Mouse (Mus musculus): Measurements from ENCODE around the gene Olfr1434.
"Not testable (repeated sequence)": the region's sequence is repeated elsewhere in the genome, so short reads cannot be mapped to it uniquely, and the experiment has no call there.

Olfr1434 gene

GRCm38 (mm10) chr19:12279554-12279953 lies at the start of gene Olfr1434:
Gene Olfr1434, plus strand, starts transcription at chr19:12279854.
- in situ Hi-C loops (cut with MboI, MseI), result no loop called here

DNA sequence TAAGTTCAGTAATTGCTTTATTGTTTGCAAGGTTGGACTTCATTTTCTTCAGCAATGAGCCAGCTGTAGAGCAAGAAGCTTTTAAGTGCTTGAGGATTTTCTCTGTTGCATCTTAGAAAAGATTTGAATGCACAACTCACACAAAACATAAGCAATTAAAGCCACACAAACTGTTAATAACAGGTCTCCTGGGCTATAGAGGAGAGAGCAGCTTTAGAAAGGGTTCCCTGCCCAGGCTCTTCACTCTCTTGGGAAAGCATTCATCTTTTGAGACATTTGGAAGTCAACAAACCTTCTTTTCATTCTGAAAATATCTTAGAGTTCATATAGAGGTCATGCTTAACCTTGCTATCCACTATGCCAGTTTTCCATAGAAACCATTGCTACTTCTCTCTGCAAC lies 47.2 kb upstream of the Olfr1434 start, which contains the start of gene Olfr1432:
Olfr1432 (minus strand) TSS at position 101 of the 400 bp plus-strand sequence.
- in situ Hi-C loops (cut with MboI, MseI), result loop anchor here (5.0 kb wide), 1 partner anchor 60 kb away; the partner anchor contains the start of gene Olfr1555-ps1

DNA sequence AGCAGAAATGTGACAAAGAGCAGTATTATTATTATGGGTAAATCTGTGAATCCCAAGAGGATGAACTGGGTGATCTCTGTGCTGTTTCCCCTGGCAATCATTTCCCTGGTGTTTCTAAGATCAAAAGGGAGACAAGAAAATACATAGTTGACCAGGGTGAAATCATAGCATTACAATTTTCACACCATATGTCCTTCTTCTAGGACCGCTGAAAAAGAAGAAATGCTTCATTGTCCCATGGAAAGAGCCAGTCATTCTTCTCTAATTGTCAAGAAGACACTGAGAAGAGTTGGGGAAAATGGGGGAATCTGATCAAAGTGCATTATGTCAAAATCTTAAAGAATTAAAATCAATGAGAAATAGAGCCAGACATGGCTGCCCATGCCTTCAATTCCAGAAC lies 38.1 kb upstream of the Olfr1434 start, which contains the start of gene Olfr262:
Olfr262 (minus strand) TSS at position 101 of the 400 bp plus-strand sequence.
- in situ Hi-C loops (cut with MboI, MseI), result no loop called here

DNA sequence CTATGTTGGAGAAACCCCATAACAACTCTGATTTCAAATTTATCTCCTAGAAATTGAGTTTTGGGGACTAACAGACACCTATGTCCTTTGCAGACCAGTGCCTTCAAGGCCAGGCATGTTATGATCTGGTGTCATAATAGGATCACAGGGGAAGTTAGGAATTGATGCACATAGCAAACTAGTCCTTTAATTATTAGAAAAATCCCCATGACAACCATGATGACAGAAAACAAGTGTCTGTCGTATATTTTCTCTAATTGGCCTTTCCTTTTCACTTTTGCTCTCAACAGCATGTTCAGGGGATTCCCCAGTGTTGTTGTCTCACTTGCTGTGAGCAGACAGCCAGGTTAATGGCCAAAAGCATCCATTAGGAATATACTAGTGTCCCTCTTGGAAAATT lies 18.9 kb upstream of the Olfr1434 start, which contains the start of gene Olfr235:
Olfr235 (plus strand) TSS at position 301 of the 400 bp plus-strand sequence.
- in situ Hi-C loops (cut with MboI, MseI), result no loop called here

DNA sequence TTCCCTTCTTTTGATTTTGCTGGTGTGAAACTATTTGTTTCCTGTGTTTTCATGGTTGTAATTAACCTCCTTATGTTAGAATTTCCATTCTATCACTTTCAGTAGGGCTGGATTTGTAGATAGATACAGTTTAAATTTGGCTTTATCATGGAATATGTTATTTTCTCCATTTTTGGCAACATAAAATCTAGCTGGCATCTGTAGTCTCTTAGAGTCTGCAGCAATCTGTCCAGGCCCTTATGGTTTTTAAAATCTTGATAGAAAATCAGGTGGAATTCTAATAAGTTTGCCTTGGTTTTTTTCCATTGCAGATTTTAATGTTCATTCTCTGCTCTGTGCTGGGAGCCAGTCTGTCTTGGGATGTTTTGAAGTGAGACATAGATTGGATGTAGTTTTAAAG lies 13.3 kb downstream of the Olfr1434 start:
- in situ Hi-C loops (cut with MboI, MseI), result no loop called here

- in situ Hi-C loops (cut with MboI, MseI), result not testable (repeated sequence)
These were observed 19.4 kb downstream of the Olfr1434 start, which contains the start of gene Olfr1436 for GRCm38 (mm10) chr19:12299030-12299429. Gene Olfr1436, minus strand, starts transcription at chr19:12299130.

GRCm38 (mm10) chr19:12325001-12325400 lies 45.3 kb downstream of the Olfr1434 start, which contains the start of gene Olfr1437:
Gene Olfr1437, minus strand, starts transcription at chr19:12325101.
- in situ Hi-C loops (cut with MboI, MseI), result no loop called here
